Mouse (Mus musculus): ENCODE measurements at regions not wholly inside any gene's neighbourhood (a gene's known extent, or its start where the extent isn't known, plus 50 kb on each side); places are given as distances from the start of the nearest gene placed in this dataset.

- no peaks in the 10 kb centered on the region for H3K9me3 ChIP-seq (ENCODE audit: low read length)
- no peaks in the 10 kb centered on the region for H3K4me1 ChIP-seq (ENCODE audit: insufficient read depth, low read length)
- H3K9ac ChIP-seq (replicated peaks; ENCODE audit: low read length): no peak overlapping the region
- H3K4me2 ChIP-seq (replicated peaks; ENCODE audit: low read depth, low read length): no peak overlapping the region
- H3K27me3 ChIP-seq (ENCODE audit: insufficient read depth, low read length): no peaks in the 10 kb centered on the region
- WGBS: 67% methylated on average over 7 of the region's 7 CpGs
- H3K27ac ChIP-seq (ENCODE audit: low read length): no peak overlapping the region
- H3K4me3 ChIP-seq (ENCODE audit: low read length): no peak overlapping the region
- ATAC-seq (ENCODE audit: low FRiP score, low TSS enrichment): no peak
- H3K36me3 ChIP-seq (ENCODE audit: insufficient read depth, low read length): no peaks in the 10 kb centered on the region
These were observed 224.3 kb upstream of the Nrsn1 start for GRCm38 (mm10) chr13:25494492-25495034.

GRCm38 (mm10) chr13:25490036-25490435, 219.7 kb upstream of the Nrsn1 start:
- Histone ChIP-seq H3K36me3 (ENCODE audit: insufficient read depth, low read length) (no peaks in the 10 kb centered on the region), H3K4me2 (replicated peaks; ENCODE audit: low read depth, low read length) (no peak overlapping the region), H3K4me3 (ENCODE audit: low read length) (no peak overlapping the region), H3K27me3 (ENCODE audit: insufficient read depth, low read length) (no peaks in the 10 kb centered on the region), H3K9ac (replicated peaks; ENCODE audit: low read length) (no peak overlapping the region), H3K27ac (ENCODE audit: low read length) (no peak overlapping the region), H3K4me1 (ENCODE audit: insufficient read depth, low read length) (no peaks in the 10 kb centered on the region), H3K9me3 (ENCODE audit: low read length) (no peaks in the 10 kb centered on the region)
- WGBS: 57% methylated on average over 4 of the region's 4 CpGs
- no peak for ATAC-seq (ENCODE audit: low FRiP score, low TSS enrichment)

GRCm38 (mm10) chr13:25483309-25483708, 213.0 kb upstream of the Nrsn1 start:
- no peak for ATAC-seq (ENCODE audit: low FRiP score, low TSS enrichment)
- Histone ChIP-seq H3K27ac (ENCODE audit: low read length) (no peak overlapping the region), H3K4me3 (ENCODE audit: low read length) (no peak overlapping the region), H3K36me3 (ENCODE audit: insufficient read depth, low read length) (no peaks in the 10 kb centered on the region), H3K9ac (replicated peaks; ENCODE audit: low read length) (no peak overlapping the region), H3K4me1 (ENCODE audit: insufficient read depth, low read length) (no peaks in the 10 kb centered on the region), H3K27me3 (ENCODE audit: insufficient read depth, low read length) (no peaks in the 10 kb centered on the region), H3K9me3 (ENCODE audit: low read length) (no peaks in the 10 kb centered on the region), H3K4me2 (replicated peaks; ENCODE audit: low read depth, low read length) (no peak overlapping the region)
- 84% methylated on average over 1 of the region's 1 CpGs for WGBS

- Histone ChIP-seq H3K4me1 (ENCODE audit: insufficient read depth, low read length) (no peaks in the 10 kb centered on the region), H3K4me3 (ENCODE audit: low read length) (no peak overlapping the region), H3K27ac (ENCODE audit: low read length) (no peak overlapping the region), H3K27me3 (ENCODE audit: insufficient read depth, low read length) (no peaks in the 10 kb centered on the region), H3K9ac (replicated peaks; ENCODE audit: low read length) (no peak overlapping the region), H3K4me2 (replicated peaks; ENCODE audit: low read depth, low read length) (no peak overlapping the region), H3K9me3 (ENCODE audit: low read length) (no peaks in the 10 kb centered on the region), H3K36me3 (ENCODE audit: insufficient read depth, low read length) (no peaks in the 10 kb centered on the region)
- WGBS: 78% methylated on average over 9 of the region's 9 CpGs
- no peak for ATAC-seq (ENCODE audit: low FRiP score, low TSS enrichment)
These were observed 181.6 kb upstream of the Nrsn1 start for GRCm38 (mm10) chr13:25451917-25452316.

GRCm38 (mm10) chr13:25451357-25451861, 181.1 kb upstream of the Nrsn1 start:
- Histone ChIP-seq H3K27ac (ENCODE audit: low read length) (no peak overlapping the region), H3K4me3 (ENCODE audit: low read length) (no peak overlapping the region), H3K27me3 (ENCODE audit: insufficient read depth, low read length) (no peaks in the 10 kb centered on the region), H3K4me2 (replicated peaks; ENCODE audit: low read depth, low read length) (no peak overlapping the region), H3K9ac (replicated peaks; ENCODE audit: low read length) (no peak overlapping the region), H3K9me3 (ENCODE audit: low read length) (no peaks in the 10 kb centered on the region), H3K4me1 (ENCODE audit: insufficient read depth, low read length) (no peaks in the 10 kb centered on the region), H3K36me3 (ENCODE audit: insufficient read depth, low read length) (no peaks in the 10 kb centered on the region)
- ATAC-seq (ENCODE audit: low FRiP score, low TSS enrichment): no peak
- 49% methylated on average over 13 of the region's 13 CpGs for WGBS

- H3K36me3 ChIP-seq (ENCODE audit: insufficient read depth, low read length): no peaks in the 10 kb centered on the region
- no peaks in the 10 kb centered on the region for H3K27me3 ChIP-seq (ENCODE audit: insufficient read depth, low read length)
- no peak for ATAC-seq (ENCODE audit: low FRiP score, low TSS enrichment)
- 66% methylated on average over 6 of the region's 6 CpGs for WGBS
- no peak overlapping the region for H3K4me3 ChIP-seq (ENCODE audit: low read length)
- H3K27ac ChIP-seq (ENCODE audit: low read length): no peak overlapping the region
- no peak overlapping the region for H3K4me2 ChIP-seq (replicated peaks; ENCODE audit: low read depth, low read length)
- no peak overlapping the region for H3K9ac ChIP-seq (replicated peaks; ENCODE audit: low read length)
- H3K9me3 ChIP-seq (ENCODE audit: low read length): no peaks in the 10 kb centered on the region
- H3K4me1 ChIP-seq (ENCODE audit: insufficient read depth, low read length): no peaks in the 10 kb centered on the region
These were observed 159.6 kb upstream of the Nrsn1 start for GRCm38 (mm10) chr13:25429701-25430418.

GRCm38 (mm10) chr13:25403182-25403795, 133.0 kb upstream of the Nrsn1 start:
- no peak overlapping the region for H3K27ac ChIP-seq (ENCODE audit: low read length)
- 44% methylated on average over 3 of the region's 3 CpGs for WGBS

GRCm38 (mm10) chr13:25402691-25403090, 132.4 kb upstream of the Nrsn1 start:
- no peak for ATAC-seq (ENCODE audit: low FRiP score, low TSS enrichment)
- H3K4me1 ChIP-seq (ENCODE audit: insufficient read depth, low read length): no peaks in the 10 kb centered on the region
- H3K4me2 ChIP-seq (replicated peaks; ENCODE audit: low read depth, low read length): no peak overlapping the region
- no peaks in the 10 kb centered on the region for H3K36me3 ChIP-seq (ENCODE audit: insufficient read depth, low read length)
- no peak overlapping the region for H3K27ac ChIP-seq (ENCODE audit: low read length)
- H3K9ac ChIP-seq (replicated peaks; ENCODE audit: low read length): no peak overlapping the region
- no peaks in the 10 kb centered on the region for H3K9me3 ChIP-seq (ENCODE audit: low read length)
- H3K4me3 ChIP-seq (ENCODE audit: low read length): no peak overlapping the region
- 25% methylated on average over 2 of the region's 2 CpGs for WGBS
- no peaks in the 10 kb centered on the region for H3K27me3 ChIP-seq (ENCODE audit: insufficient read depth, low read length)

More at GRCm38 (mm10) chr13:25403182-25403795, 133.0 kb upstream of the Nrsn1 start:
- H3K4me2 ChIP-seq (replicated peaks; ENCODE audit: low read depth, low read length): no peak overlapping the region
- H3K9me3 ChIP-seq (ENCODE audit: low read length): no peaks in the 10 kb centered on the region
- no peak for ATAC-seq (ENCODE audit: low FRiP score, low TSS enrichment)
- no peak overlapping the region for H3K9ac ChIP-seq (replicated peaks; ENCODE audit: low read length)
- H3K36me3 ChIP-seq (ENCODE audit: insufficient read depth, low read length): no peaks in the 10 kb centered on the region
- no peak overlapping the region for H3K4me3 ChIP-seq (ENCODE audit: low read length)
- H3K4me1 ChIP-seq (ENCODE audit: insufficient read depth, low read length): no peaks in the 10 kb centered on the region
- no peaks in the 10 kb centered on the region for H3K27me3 ChIP-seq (ENCODE audit: insufficient read depth, low read length)

- WGBS: 53% methylated on average over 9 of the region's 9 CpGs
- no peaks in the 10 kb centered on the region for H3K4me1 ChIP-seq (ENCODE audit: insufficient read depth, low read length)
- H3K36me3 ChIP-seq (ENCODE audit: insufficient read depth, low read length): no peaks in the 10 kb centered on the region
- H3K9ac ChIP-seq (replicated peaks; ENCODE audit: low read length): no peak overlapping the region
- H3K4me3 ChIP-seq (ENCODE audit: low read length): no peak overlapping the region
- H3K4me2 ChIP-seq (replicated peaks; ENCODE audit: low read depth, low read length): no peak overlapping the region
- no peaks in the 10 kb centered on the region for H3K27me3 ChIP-seq (ENCODE audit: insufficient read depth, low read length)
- no peak overlapping the region for H3K27ac ChIP-seq (ENCODE audit: low read length)
- H3K9me3 ChIP-seq (ENCODE audit: low read length): no peaks in the 10 kb centered on the region
- ATAC-seq (ENCODE audit: low FRiP score, low TSS enrichment): no peak
These were observed 131.7 kb upstream of the Nrsn1 start for GRCm38 (mm10) chr13:25401936-25402504.

Data from kidney, embryonic 16.5 days (tissue).